Mouse (Mus musculus) 3T3-L1 (cell line): Measurements from ENCODE around the gene Arhgap35.
A peak's percentile ranks its signal among the peaks of the same experiment; 100 is the strongest.
"Not testable (repeated sequence)": the region's sequence is repeated elsewhere in the genome, so short reads cannot be mapped to it uniquely, and the experiment has no call there.

Experiments used
- DNase-seq: peaks from one replicate; pipeline ENCODE4 v3.0.0-alpha.2; 2015; ENCODE audit warnings: low read depth, low spot score

Gene Arhgap35

DNA sequence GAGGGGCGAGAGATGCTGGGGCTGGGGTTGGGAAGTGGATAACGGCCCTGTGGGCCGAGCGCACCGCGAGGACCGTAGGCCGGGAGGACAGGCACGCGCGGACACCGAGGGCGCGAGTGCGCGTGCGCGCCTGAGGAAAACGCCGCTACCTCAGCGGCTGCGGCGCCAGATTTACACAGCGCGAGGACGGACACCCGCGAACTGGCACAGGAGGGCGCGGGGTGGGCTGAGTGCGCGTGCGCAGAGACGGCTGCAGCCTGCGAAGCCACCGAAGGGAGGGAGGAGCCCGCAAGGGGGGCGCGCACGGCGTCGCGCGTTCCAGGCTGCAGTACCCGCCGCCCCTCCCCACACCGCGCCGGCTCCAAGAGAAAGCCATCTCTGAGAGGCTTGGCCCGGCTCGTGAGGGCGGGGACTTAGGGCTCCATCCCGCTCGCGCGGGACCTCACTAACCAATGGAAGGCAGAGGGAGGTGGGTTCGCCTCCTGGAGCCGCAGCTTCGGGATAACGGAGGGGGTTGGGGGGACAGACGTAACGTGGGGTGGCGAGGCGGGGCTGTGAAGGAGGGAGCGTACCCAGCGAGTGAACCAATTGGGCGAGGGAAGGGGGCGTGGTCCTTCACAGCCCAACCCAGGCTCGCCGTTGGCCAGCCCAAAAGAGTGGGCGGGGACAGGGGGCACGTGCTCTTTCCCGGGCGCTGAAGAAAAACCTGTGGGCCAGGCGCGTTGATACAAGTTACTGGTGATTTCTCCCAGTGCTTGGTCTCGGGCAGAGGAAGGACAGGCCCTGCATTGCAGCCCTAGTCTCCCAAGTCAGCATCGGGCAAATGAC lies at the start of gene Arhgap35:
Arhgap35 (minus strand) TSS at position 106 of the 828 bp plus-strand sequence.
- peak; percentile 97 for DNase-seq

DNA sequence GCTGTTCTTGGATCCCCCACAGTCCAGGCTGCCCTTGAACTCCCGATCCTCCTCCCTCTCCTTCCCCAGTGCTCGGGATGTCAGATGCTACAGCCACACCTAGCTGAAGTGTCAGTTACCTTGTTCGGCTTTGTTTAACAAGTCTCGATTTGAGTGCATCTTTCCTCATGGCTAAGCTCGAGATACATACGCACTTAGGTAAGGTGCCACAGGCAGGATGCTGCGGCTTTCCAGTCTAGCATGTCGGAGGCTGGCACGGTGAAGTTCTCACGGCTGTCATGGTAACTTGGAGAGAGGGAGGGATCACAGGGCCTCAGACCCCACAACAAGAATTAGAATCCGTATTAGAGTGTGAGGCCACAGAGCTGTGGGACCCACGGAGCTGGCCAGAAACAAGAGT lies 29.5 kb upstream of the Arhgap35 start:
- DNase-seq: no peak

DNA sequence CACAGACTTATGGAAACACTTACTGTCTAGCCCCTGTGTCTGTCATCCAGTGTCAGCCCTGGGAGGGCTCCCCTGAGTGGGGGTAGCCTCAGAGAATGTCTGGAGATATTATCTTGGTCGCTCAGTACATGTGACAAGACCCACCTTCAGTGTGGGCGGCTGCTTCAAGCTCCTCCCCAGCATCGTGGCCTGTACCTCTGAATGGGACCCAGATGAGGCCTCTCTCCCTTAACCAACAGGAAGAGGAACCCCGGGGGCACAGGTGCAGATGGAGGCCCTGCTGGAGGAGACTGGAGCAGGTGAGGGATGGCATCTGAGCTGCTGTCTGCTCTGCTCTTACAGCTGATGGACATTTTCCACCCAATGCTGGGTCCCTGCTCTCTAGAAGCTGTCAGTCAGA lies 28.3 kb upstream of the Arhgap35 start:
- DNase-seq: not testable (repeated sequence)

DNA sequence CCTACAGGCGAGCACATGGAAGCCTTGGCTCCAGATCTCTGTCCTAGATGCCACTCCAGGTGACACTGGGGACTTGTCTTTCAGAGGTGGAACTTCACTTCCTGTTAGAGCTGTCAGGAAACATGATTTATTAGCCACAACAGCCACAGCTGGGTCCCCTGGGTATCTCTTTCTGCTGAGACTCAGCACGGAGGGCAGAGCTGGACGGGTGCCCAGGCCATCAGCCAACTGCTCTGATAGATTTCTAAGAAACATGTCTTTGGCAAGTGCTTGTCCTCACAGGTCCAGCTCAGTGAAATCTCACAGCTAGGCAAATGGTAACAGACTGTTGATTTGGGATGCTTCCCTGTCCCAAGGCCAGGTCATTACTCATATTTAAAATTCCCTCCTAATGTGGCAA lies 24.2 kb upstream of the Arhgap35 start:
- peak; percentile 87 for DNase-seq

DNA sequence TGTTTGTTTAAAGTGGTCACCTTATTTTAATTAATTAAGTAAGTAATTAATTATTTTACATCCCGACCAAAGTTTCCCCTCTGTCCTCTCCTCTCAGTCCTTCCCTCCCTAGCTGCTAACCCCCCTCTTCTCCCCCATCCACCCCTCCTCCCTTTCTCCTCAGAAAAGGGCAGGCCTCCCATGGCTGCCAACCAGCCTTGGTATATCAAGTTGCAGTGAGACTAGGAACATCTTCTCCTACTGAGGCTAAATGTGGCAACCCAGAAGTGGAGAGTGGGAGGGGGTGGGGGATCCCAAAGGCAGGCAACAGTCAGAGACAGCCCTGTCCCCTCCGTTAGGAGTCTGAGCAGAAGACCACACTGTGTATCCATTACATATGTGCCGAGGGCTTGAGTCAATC lies 20.3 kb upstream of the Arhgap35 start:
- DNase-seq: no peak

DNA sequence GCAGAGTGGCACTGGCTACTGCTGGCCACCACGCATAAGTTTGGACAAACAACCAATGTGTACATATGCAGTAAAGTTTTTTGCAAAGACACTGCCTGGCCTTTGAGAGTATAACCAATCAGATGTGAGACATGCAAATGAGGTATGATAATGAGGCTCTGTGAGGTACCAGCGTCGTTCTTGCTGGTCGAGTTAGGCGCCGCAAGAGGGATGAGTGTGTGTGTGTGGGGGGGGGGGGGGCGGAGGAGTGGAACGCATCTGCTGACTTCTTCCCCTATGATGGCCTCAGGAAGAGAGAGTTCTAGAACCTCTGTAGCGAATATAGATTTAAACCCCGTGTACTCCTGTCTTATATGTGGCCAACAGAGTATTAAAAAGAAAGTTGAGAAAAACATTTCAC lies 19.1 kb upstream of the Arhgap35 start:
- not testable (repeated sequence) for DNase-seq

DNA sequence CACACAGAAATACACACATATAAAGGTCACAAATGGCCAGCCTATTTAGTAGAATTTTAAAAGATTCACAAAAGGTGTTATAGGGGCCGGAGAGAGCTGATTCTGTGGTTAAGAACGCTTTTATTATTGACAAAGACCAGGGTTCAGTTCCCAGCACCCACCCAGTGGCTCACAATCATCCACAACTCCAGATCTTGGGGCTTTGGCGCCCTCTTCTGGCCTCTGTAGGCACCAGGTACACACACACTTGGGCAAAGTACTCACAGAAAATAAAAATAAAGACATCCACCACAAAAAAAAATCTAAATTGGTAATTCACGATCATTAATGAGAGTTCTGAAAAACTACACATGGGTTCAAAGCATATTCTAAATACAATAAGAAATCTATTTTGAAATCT lies 17.1 kb upstream of the Arhgap35 start:
- DNase-seq: no peak

DNA sequence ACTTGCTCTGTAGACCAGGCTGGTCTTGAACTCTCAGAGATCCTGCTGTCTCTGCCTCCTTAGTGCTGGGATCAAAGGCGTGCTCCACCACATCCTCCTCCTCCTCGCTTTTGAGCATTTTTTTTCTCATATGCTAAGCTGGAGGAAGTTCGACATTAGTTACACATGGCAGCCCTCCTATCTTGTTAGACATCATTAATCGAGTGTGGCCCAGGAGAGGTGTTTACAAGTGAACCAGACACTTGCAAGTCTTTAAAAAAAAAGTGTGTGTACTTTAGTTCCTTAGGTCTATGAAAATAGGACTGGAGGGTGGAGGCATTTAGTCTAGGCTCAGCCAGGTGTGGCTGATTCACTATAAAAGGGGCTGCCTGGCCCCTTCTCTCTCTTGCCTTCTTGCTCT lies 16.2 kb upstream of the Arhgap35 start:
- DNase-seq: no peak

DNA sequence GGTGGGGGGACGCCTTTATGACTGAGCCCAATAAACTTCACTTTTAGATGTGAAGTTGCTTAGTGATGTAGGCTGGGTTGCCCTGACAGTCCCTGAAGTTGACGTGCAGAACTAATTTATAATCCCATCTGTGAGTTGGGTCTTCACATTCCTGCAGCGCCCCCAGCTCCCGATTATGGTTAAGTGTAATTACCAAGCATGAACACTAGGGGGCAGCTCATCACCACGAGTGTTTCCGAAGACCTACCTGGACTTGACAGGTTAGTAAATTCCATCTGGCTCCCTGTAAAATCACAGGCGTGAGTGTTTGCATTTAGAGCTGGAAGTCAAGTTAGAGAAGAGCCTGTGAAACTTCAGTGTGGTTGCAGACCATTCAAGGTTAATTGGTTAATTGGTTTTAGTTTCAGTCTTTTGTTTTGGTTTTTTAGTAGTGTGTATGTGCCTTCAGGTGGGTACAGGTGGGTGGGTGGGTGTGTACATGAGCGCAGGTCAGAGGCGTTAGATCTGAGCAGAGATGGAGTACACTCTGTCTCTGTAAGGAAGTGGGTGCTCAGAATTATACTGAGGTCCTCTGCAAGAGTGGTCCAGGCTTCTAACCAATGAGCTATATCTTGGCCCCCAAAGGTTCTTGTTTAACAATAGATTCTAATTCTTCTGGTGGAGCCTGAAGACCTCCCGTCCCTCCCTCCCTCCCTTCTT lies 15.0 kb upstream of the Arhgap35 start:
- DNase-seq: peak; percentile 44

DNA sequence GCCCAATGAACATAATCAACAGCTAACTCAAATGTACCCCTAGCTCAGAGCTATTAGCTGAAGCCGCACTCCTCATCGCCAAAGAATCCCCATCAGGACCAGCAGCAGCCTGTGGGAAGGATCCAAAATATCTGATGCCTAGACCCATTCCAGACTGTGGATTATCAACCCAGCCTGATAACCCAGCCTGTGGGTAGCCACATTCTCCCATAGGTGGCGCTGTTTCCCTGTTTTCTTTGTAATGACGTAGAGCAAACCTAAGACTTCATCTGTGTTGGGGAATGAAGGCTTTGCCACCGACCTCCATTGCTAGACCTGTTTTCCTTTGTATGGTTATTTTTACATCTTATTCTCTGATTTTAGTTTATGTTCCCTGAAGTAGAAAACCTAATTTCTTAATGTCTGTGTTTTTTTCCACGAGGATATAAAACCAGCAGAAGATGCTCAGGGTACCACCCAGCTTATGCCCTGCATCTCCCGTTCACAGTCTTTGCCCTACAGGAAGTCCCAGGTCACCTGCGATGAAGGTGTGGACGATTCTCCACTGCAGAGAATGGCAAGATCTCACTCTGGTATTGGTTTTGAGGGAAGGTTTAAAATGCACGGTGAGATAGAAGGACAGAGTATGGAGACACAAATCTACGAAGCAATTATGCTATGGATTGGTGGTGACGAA lies 13.4 kb upstream of the Arhgap35 start:
- DNase-seq: peak; percentile 83

DNA sequence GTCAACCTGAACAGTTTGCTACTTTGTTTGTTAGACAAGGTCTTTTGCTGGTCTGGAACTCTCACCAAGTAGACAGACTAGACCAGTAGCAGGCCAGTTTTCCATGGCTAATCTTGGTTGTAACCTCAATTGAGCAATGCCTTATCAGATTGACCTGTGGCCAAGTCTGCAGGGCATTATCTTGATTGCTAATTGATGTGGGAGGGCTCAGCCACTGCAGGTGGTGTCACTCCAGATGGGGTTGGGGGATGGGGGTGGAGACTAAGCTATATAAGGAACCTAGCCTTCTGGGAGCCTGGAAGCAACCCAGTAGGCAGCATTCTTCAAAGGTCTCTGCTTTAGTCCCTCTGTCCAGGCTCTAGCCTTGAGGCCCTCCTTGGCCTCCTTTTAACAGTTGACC lies 8.9 kb upstream of the Arhgap35 start:
- no peak for DNase-seq

DNA sequence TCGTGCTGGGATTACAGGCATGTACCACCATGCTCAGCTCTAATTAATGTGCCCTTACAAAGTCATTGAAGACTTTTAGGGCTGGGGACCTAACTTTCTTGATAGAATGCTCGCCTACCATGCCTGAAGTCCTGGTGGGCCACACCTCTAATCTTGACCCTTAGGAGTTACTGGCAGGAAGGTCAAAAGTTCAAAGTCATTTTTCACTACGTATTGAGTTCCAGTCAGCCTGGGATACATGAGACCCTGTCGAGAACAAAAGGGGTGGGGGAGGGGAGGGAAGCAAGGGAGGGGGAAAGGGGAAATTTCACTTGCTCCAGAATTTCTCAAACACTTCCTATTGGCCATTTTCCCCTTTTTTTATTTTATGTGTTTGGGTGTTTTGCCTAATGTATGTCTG lies 8.3 kb upstream of the Arhgap35 start:
- no peak for DNase-seq

DNA sequence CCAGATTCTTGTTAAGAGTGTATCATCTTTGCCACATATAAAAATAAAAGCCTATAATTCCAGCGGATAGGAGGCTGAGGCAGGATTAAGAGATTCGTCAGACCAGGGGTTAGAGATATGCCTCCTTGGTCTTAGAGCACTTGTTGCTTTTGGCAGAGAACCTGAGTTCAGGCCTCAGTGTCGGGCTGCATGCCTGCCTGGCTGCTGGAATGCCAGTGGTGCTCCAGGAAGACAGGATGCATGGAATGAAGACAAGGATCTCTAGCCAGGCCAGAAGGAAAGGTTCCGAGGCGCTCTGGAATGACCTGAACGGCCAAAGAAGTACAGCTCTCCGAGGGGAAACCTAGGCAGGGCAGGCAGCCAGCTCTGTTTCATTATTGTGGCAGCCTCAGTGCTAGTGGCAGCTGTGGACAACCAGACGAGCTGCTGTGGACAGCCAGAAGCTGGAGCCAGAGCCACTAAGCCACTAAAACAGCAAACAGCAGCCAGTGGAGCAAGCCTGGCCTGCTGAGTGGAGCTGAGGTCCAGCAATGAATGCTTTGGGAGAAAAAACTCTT lies 6.4 kb upstream of the Arhgap35 start:
- DNase-seq: no peak

DNA sequence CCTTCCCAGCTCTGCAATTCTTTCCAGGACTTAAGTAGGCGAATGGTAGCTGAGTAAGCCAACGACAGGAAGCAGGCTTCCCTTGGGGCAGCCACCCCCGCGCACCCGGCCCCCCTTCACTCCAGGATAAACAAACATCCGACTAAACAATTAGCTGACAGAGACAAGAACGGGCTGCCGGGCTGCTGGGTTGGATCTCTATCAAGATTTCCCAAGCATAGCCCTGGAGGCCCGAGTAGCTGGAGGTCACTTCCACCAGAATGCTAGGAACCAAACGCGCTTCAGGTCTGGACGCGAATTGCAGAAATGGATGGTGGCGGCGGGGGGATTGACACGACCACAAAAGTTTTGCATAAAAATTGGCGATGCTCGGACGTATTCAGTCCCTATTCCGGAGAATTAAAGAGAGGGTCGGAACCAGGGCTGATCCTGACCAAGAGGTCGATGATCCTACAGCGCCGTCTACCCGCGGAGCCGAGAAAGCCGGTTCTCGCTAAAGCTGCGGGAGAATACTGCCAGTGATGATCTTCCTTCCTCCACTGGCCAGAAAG lies 3.9 kb upstream of the Arhgap35 start:
- peak; percentile 77 for DNase-seq

DNA sequence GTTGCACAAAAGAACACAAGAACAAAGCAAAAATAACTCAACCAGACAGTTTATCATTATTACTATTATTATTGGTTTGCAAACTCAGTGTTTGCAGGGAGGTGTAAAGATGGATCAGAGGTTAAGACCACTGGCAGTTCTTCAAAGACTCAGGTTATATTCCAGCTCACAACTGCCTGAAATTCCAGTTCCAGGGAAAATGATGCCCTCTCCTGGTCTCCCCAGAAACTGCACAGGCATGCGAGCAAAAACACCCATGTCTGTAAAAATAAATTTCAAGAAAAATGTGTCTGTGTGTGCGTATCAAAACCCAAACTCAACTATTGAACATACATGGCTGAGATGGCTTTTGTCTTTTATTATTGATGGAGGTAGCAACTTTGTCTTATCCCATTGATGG lies 2.3 kb upstream of the Arhgap35 start:
- DNase-seq: peak; percentile 76

DNA sequence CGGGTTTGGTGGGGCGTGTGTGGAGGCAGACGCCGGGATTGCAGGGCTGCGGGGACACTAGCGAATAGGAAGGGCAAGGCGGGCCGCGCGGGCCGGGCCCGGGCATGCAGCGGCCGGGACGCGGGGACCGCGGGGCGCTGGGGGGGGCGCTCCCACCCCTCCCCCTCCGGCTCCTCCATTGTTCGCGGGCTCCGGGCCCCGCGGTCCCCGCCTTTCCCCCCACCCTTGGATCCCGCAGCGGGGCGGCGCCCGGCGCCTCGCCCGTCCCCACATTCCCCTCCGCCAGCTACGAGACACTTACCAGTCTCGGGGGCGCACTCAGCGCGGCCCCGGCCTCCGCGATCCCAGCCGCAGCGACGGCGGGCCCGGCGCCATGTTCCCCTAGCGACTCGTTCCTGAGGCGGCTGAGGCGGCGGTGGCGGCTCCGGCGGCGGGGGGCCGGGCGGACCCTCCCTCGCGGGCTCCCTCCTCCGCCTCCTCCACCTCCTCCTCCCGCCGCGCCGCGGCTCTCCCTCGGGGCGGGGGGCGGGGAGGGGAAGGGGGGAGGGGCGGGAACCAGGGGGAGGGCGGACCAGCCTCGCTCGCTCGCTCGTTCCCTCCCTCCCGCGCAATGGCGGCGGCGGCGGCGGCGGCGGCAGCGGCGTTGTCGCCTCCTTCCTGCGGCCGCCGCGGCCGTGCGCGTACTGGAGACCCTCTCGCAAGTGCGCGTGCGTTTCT lies 464 bp downstream of the Arhgap35 start:
- peak; percentile 20 for DNase-seq

DNA sequence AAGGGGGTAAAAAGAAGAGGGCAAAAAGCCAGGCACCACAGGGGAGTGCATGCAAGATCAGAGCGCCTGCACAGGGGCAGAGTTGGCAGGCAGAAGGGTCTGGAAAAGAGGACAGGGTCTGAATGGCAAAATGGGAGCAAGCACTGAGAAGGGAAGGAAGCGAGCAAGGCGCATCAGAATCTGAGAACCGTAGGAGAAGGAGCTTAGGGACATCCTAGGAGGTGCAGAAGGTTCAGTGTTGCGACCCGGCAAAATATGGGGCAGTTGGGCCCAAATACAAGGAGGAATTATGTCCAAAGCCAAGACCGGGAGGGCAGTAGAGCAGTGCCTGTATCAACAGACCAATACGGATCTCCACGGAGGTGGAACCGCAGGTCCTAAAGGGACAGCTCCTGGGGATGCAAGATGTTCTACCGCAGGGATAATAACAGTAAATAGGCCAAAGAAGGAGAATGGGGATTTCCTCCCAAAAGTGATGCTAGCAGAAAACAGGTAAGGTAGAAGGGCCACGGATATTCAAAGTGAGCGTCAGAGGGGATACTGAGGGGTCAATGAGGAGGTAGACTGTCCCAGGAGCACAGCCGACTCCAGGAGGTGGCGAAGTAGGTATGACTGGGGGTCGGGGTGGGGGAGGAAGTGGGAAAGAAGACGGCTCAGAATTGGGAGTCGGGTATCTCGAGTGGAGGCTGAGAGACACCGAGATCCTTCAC lies 1.2 kb downstream of the Arhgap35 start:
- DNase-seq: peak; percentile 47

DNA sequence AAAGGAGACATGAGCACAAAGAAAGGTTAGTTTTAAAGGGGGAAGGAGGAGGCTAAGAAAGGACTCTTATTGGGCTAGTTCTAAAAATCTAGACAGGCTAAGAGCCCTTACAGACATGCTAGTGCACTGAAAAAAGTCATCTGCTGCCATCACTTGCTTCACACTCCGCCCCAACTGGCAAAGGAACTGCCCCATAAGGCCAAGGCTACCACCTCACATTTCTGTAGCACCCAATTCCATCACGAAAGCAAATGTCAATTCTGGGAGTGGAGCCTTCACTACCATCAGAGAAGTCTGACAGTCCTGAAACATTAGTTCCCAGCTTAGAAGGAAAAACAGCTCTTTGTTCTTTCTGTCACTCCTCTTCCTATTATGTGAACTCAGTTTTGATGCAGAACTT lies 4.4 kb downstream of the Arhgap35 start:
- DNase-seq: no peak

DNA sequence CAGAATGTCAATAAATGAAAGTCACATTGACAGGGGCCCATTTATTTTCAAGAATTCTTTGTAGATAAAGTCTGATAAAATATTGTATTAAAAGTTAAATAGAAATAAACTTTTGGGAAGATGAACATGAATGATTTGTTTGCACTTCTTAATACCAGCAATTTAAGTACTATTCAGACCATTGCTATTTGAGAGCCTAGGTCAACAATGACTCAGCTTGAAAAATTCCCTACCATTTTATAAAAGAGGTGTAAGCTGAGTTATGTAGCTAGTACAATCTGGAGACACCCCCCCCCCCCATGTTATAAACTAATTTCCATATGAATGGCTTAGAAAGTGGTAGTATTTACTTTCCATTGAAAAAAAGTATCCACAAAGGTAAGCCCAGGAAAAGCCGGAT lies 5.8 kb downstream of the Arhgap35 start:
- DNase-seq: no peak

DNA sequence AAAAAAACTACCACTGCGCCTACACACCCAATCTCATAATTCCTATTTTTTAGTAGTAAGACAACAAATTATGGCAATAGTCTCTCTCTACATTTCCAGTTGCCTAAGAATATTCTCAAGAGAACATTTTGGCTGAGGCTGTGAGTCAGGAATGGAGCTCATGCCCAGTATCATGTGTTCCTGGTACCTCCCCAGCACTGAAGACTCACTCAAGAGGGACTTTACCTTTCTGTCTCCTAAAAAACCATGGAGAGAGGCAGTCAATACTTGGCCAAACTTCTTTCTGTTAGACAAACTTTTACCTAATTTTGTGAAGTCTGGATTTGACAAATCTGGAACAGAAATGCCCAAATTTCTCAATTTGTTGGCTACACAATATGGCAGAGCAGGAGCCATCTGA lies 6.7 kb downstream of the Arhgap35 start:
- peak; percentile 38 for DNase-seq

DNA sequence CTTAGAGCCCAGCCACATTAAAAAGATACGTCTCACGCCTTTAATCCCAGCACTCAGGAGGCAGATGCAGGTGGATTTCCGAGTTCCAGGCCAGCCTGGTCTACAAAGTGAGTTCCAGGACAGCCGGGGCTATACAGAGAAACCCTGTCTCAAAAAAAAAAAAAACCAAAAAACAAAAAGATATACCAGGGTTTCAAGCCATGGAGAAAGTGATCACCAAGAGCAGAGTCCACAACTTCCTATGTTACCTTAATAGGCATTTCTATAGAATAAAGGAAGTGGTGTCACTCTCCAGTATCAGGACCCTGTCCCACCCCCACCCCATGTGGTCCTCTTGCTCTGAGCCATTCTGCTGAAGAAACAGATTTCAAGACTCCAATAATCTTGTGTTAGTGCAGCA lies 8.0 kb downstream of the Arhgap35 start:
- DNase-seq: not testable (repeated sequence)
